Mouse (Mus musculus) olfactory bulb, adult 2 months (tissue): Measurements from ENCODE around the gene Ndufs2. TPM values are rescaled to one million over a fixed set of nuclear protein-coding genes. Genes with fewer than 3 reads are reported as not detected.

ENCODE experiments used
- H3K27ac ChIP-seq: fragments of 200-500 bp; 2 replicates; pipeline ENCODE4 v1.5.1; 2012; ENCODE audit warnings: low read depth, low read length; ENCODE audit not compliant: insufficient read depth
- H3K4me1 ChIP-seq: fragments of 200-500 bp; 2 replicates; pipeline ENCODE4 v1.6.1; 2012; ENCODE audit warnings: low read length; ENCODE audit not compliant: control insufficient read depth, insufficient read depth
- H3K4me3 ChIP-seq: fragments of 200-500 bp; 2 replicates; pipeline ENCODE4 v1.5.1; 2012; ENCODE audit warnings: mild to moderate bottlenecking, low read depth, low read length, moderate library complexity; ENCODE audit not compliant: insufficient read depth
- CTCF ChIP-seq: fragments of 200-500 bp; IDR thresholded peaks from 2 replicates; pipeline ENCODE4 v1.5.1; 2012; ENCODE audit warnings: low read depth, mild to moderate bottlenecking, low read length, moderate library complexity; ENCODE audit not compliant: insufficient read depth
- POLR2A ChIP-seq: fragments of 200-500 bp; IDR thresholded peaks from 2 replicates; pipeline ENCODE4 v1.6.1; 2012; ENCODE audit warnings: mild to moderate bottlenecking, low read depth, low read length, moderate library complexity; ENCODE audit not compliant: insufficient read depth
- WGBS: fragments of 180-500 bp; shearing (Covaris S2); methylation state at CpG from one replicate; pipeline ENCODE4 v1.1.7; 2018; 5-methylcytosine and 5-hydroxymethylcytosine counted together
- polyA plus RNA-seq: library from polyadenylated mRNA; stranded (reverse); fragments of >200 nt; gene quantifications from 2 replicates; pipeline ENCODE4 v1.2.4, GENCODE M21; 2012; ENCODE audit warnings: low replicate concordance; ENCODE audit not compliant: missing spikeins, insufficient read depth, insufficient read length

The Ndufs2 gene
- polyA plus RNA-seq, 1 experiment: not detected

DNA sequence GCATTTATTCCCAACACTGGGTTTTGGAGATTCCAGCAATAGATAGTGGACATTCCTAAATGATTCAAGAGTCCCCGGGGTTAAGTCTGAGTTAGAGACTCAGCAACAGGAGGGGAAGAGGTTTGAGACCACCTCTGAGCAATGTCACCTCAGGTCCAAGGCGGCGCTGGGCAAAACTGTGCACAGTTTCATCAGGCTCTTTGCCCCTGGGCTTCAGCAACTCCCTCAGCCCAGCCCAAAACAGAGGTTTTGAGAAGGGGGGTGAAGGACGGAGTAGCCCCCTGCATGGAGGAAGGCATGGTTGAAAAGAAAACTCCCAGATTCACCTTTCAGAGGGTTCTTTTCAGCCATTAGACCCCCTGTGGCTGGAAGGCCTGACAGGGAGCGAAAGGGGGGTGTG, 28.5 kb upstream of the Ndufs2 start:
- Histone ChIP-seq H3K27ac (no peak overlapping the region), H3K4me3 (no peak overlapping the region), H3K4me1 (peaks cover 17% of the 10 kb centered on the region)
- WGBS: 60% methylated on average over 5 of the region's 5 CpGs
- TF ChIP-seq POLR2A: no peak
- TF ChIP-seq CTCF: no peak

DNA sequence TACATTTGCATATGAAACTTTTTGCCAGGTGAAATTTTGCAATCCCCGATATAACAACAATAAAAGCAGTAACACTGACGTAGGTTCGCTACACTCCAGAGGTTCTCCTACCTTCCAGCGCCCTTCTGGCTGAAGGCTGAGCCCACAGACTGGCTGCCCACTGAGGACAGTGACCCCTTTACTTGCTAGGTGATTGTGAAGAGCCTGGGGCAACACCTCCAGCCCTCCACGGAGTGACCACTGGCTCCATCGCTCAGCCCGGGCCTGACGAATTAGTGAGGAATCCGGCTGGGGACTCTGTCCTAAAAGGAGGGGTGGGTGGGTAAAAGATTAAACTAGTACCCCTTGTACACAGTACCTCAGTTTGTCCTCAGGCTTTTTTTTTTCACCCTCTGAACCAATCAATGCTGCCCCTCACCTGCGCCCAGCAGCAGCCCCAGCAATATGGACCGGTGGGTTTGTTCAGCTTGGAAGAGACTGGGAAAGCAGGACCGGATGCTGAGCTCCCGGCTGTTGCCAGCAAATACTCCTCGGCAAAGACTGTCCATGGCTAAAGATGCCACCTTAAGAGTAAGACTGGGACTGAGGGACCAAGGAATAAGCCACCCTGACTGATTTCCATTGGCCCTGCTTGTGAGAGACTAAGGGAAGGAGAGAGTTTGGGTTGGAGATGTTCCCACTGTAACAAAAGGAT, 28.0 kb upstream of the Ndufs2 start:
- TF ChIP-seq CTCF: no peak
- TF ChIP-seq POLR2A: no peak
- Histone ChIP-seq H3K27ac (no peak overlapping the region), H3K4me1 (peaks cover 13% of the 10 kb centered on the region), H3K4me3 (no peak overlapping the region)
- 87% methylated on average over 14 of the region's 14 CpGs for WGBS

DNA sequence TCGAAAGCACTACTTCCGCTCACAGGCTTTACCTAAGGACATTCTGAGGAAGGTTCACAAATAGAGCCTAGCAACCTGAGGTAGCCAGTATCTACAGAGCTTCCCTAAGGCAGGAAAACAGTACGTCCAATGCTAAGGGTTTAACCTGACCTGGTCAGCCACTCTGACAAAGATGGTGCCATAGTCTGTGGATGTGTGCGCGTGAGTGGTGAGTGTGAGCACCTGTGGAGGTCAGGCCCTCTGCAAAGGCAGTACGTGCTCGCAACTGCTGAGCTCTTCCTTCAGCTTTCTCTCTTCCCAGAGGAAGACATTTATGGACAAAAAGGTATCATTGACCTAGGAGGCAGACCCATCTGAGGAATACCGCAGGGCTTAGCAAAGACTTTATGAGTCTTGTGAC, 27.2 kb upstream of the Ndufs2 start:
- Histone ChIP-seq H3K27ac (no peak overlapping the region), H3K4me1 (peaks cover 13% of the 10 kb centered on the region), H3K4me3 (no peak overlapping the region)
- no peak for TF ChIP-seq POLR2A
- TF ChIP-seq CTCF: no peak
- WGBS: 97% methylated on average over 8 of the region's 8 CpGs

DNA sequence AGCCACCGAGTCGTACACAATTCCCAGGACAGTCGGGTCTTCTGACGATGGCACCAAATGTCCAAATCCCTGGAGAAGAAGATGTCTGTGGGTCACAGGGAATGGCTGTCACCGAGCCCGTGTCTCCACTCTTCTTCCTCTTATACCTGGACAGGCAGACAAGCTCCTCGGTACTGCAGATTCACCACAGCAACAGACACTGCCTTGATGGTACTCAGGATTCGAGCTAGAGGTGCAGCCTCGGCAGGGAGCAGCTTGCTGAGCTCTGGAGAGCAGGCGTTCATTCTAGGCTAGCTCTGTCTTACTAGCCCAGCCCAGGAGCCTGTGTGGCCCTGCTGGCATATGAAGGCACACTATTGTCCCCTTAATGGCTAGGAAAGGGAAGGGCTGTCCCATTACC, 26.5 kb upstream of the Ndufs2 start:
- 89% methylated on average over 10 of the region's 10 CpGs for WGBS
- H3K4me1 ChIP-seq: peaks cover 13% of the 10 kb centered on the region
- no peak overlapping the region for H3K4me3 ChIP-seq
- TF ChIP-seq POLR2A: no peak
- no peak for TF ChIP-seq CTCF
- no peak overlapping the region for H3K27ac ChIP-seq

DNA sequence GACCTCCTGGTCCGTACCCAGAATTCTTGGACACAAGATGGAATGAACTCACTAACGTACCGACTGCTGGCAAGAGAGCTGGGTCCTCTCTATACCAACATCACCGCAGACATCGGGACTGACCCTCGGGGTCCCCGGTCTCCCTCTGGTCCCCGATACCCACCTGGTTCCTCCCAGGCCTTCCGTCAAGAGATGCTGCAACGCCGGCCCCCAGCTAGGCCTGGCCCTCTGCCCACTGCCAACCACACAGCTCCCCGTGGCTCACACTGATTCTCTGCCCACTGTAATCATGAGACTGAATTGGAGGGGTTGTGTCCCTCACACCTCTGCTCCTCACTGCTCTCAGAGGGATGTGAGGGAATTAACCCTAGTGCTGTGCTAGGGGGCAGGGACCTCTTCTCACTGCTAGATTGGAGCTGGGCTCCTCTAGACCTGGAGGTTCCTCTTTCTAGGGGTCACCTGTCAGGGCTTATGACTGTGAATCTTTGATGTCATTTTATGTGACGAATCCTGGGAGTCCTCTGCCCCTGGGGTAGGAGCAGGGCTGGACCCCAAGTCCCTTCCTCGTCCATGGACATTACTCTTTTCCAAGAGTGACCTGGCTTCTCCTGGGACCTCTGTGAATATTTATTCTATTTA, 25.0 kb upstream of the Ndufs2 start:
- WGBS: 85% methylated on average over 14 of the region's 14 CpGs
- TF ChIP-seq POLR2A (no peak), CTCF (no peak)

DNA sequence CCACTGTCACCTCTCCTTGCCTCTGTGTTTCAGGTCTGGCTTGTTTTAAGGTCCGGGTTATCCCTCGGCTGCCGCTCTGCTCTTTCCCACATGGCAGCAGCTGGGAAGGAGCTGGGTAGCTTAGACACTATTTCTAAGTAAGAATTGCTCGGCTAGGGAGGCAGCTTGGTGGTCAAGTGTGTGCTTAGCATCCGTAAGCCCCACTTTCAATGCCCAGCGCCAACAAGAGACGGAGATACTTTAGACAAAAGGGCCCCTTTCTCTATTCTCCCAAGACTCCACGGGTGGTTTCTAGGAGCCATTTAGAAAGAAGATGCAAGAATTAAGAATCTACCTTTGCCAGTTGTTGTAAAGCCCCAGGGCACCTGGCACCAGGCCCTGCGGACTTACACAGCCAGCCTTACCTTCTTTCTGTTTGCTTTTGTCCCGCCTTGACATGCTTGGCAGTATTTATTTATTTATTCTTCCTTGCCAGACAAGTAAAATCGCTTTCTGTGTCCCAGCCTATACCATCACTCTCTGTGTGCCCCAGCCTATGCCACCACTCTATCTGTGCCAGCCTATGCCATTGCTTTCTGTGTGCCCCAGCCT, 24.1 kb upstream of the Ndufs2 start:
- 68% methylated on average over 11 of the region's 11 CpGs for WGBS
- TF ChIP-seq POLR2A (no peak), CTCF (no peak)
- Histone ChIP-seq H3K4me3 (no peak overlapping the region), H3K27ac (no peak overlapping the region), H3K4me1 (peaks cover 9% of the 10 kb centered on the region)

More for the DNA sequence above, 25.0 kb upstream of the Ndufs2 start:
- Histone ChIP-seq H3K27ac (no peak overlapping the region), H3K4me1 (peaks cover 11% of the 10 kb centered on the region), H3K4me3 (no peak overlapping the region)

DNA sequence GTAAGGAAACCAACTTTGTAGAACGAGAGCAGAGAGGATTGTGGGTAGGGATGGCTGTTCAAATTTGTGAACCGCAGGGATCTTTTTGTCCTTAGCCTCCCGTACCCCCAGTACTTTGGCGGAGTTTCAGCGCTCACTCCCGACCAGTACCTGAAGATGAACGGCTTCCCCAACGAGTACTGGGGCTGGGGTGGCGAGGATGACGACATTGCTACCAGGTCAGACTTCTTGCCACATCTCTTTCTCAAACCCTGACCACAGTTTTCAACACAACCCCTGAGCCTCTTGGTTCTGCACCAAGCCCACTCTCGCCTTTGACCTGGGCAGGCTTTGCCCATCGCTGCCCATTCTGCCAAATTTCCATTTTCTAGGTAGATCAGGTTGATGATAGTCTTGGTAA, 23.0 kb upstream of the Ndufs2 start:
- Histone ChIP-seq H3K27ac (no peak overlapping the region), H3K4me1 (peaks cover 8% of the 10 kb centered on the region), H3K4me3 (no peak overlapping the region)
- no peak for TF ChIP-seq CTCF
- no peak for TF ChIP-seq POLR2A
- WGBS: 90% methylated on average over 12 of the region's 12 CpGs

DNA sequence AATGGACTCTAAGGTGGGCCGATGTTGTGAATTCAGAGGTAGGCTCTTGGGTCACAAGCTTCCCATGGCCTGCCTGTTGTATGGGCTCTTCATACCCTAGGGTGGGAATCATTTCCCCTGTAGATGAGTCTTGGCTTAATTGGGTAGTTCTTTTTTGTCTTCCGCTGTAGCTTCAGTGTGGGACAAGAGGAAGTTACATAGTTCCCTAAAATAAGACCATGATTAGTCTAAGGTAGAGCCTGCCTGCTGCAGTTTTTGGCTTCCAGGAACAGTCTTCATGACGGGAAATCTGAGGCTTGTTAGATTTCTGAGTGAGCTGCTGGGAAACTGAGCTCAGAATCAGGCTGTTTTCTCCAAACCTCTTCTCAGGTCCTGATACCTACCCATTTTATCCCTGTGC, 20.9 kb upstream of the Ndufs2 start:
- Histone ChIP-seq H3K4me1 (peaks cover 8% of the 10 kb centered on the region), H3K4me3 (no peak overlapping the region), H3K27ac (no peak overlapping the region)
- 83% methylated on average over 3 of the region's 3 CpGs for WGBS
- no peak for TF ChIP-seq POLR2A
- TF ChIP-seq CTCF: no peak

DNA sequence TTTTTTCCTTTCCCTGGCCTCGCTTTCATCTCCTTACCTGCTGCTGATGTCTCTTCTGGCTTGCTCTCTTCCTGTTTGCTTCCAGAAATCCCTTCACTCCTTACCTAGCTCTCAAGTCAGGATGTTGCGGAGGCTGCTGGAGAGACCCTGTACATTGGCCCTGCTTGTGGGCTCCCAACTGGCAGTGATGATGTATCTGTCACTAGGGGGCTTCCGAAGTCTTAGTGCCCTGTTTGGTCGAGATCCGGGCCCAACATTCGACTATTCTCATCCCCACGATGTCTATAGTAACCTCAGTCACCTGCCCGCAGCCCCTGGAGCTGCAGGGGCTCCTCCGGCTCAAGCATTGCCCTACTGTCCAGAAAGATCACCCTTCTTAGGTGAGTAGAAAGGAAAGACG, 20.4 kb upstream of the Ndufs2 start:
- H3K27ac ChIP-seq: no peak overlapping the region
- H3K4me3 ChIP-seq: no peak overlapping the region
- WGBS: 63% methylated on average over 10 of the region's 10 CpGs
- H3K4me1 ChIP-seq: peaks cover 8% of the 10 kb centered on the region
- TF ChIP-seq POLR2A (no peak), CTCF (no peak)
